Mouse (Mus musculus) hindbrain, embryonic 15.5 days (tissue): ENCODE measurements around the gene Tbp. TPM values are rescaled to one million over a fixed set of nuclear protein-coding genes. Genes with fewer than 3 reads are reported as not detected.

Experiments used
- ATAC-seq: fragments of 200-750 bp; cut with Nextera tagmentation; 2 replicates; pipeline ENCODE4 v1.8.0; 2017; ENCODE audit warnings: low read depth, moderate number of reproducible peaks, moderate TSS enrichment; ENCODE audit not compliant: low FRiP score
- H3K27ac ChIP-seq: fragments of 300-500 bp; sonication (generic); replicated peaks from 2 replicates; pipeline ENCODE4 v1.5.1; 2015; ENCODE audit warnings: mild to moderate bottlenecking, inconsistent platforms
- H3K27me3 ChIP-seq: fragments of 300-500 bp; sonication (generic); 2 replicates; pipeline ENCODE4 v1.6.1; 2015; ENCODE audit warnings: control low read depth, inconsistent platforms
- H3K36me3 ChIP-seq: fragments of 300-500 bp; sonication (generic); 2 replicates; pipeline ENCODE4 v1.6.1; 2015; ENCODE audit warnings: control low read depth, inconsistent platforms
- H3K4me1 ChIP-seq: fragments of 300-500 bp; sonication (generic); replicated peaks from 2 replicates; pipeline ENCODE4 v1.6.1; 2015; ENCODE audit warnings: control low read depth, inconsistent platforms
- H3K4me2 ChIP-seq: fragments of 300-500 bp; sonication (generic); 2 replicates; pipeline ENCODE4 v1.6.1; 2015; ENCODE audit warnings: moderate library complexity, mild to moderate bottlenecking, inconsistent platforms
- H3K4me3 ChIP-seq: fragments of 300-500 bp; sonication (generic); 2 replicates; pipeline ENCODE4 v1.5.1; 2015; ENCODE audit warnings: mild to moderate bottlenecking, inconsistent platforms
- H3K9ac ChIP-seq: fragments of 300-500 bp; sonication (generic); 2 replicates; pipeline ENCODE4 v1.6.1; 2015; ENCODE audit warnings: inconsistent platforms
- H3K9me3 ChIP-seq: fragments of 300-500 bp; sonication (generic); 2 replicates; pipeline ENCODE4 v1.6.1; 2016; ENCODE audit warnings: control low read depth, inconsistent platforms
- WGBS: fragments of 180-500 bp; shearing (Covaris S2); methylation state at CpG from one replicate; pipeline ENCODE4 v1.1.7; 2015; 5-methylcytosine and 5-hydroxymethylcytosine counted together
- polyA plus RNA-seq: library from polyadenylated mRNA; unstranded; fragments of >200 nt; fragmentation: Nextera tagmentation; extraction: Ambion mirVana; gene quantifications from 2 replicates; pipeline ENCODE4 v1.2.1, GENCODE M21; 2015

The Tbp gene
- polyA plus RNA-seq, 1 experiment from 2014 or later, result 59.6 TPM

GRCm38 (mm10) chr17:15546440-15546839 is 46.8 kb downstream of the Tbp start:
- Histone ChIP-seq H3K4me2 (no peak overlapping the region), H3K9me3 (no peaks in the 10 kb centered on the region), H3K4me3 (no peak overlapping the region), H3K4me1 (no peaks in the 10 kb centered on the region), H3K36me3 (peaks cover 4% of the 10 kb centered on the region; the same call in 1 of the 2 replicates), H3K27me3 (no peaks in the 10 kb centered on the region), H3K9ac (no peak overlapping the region), H3K27ac (no peak overlapping the region)
- 73% methylated on average over 4 of the region's 4 CpGs for WGBS
- ATAC-seq, result no peak

- Histone ChIP-seq H3K4me3 (no peak overlapping the region), H3K27me3 (no peaks in the 10 kb centered on the region), H3K9ac (no peak overlapping the region), H3K4me1 (no peaks in the 10 kb centered on the region), H3K27ac (no peak overlapping the region), H3K9me3 (no peaks in the 10 kb centered on the region), H3K36me3 (peaks cover 4% of the 10 kb centered on the region; the same call in 1 of the 2 replicates), H3K4me2 (no peak overlapping the region)
- WGBS, result 43% methylated on average over 1 of the region's 1 CpGs
- ATAC-seq, result no peak
Observed at GRCm38 (mm10) chr17:15549713-15550112, 50.0 kb downstream of the Tbp start.

GRCm38 (mm10) chr17:15559946-15560345 is 60.3 kb downstream of the Tbp start:
- Histone ChIP-seq H3K36me3 (no peaks in the 10 kb centered on the region), H3K4me3 (no peak overlapping the region), H3K9ac (no peak overlapping the region), H3K4me2 (no peak overlapping the region), H3K4me1 (peaks cover 2% of the 10 kb centered on the region; the same call in 1 of the 2 replicates), H3K27me3 (no peaks in the 10 kb centered on the region), H3K27ac (no peak overlapping the region), H3K9me3 (no peaks in the 10 kb centered on the region)
- no peak for ATAC-seq
- 90% methylated on average over 2 of the region's 2 CpGs for WGBS

- no peaks in the 10 kb centered on the region for H3K9me3 ChIP-seq
- peak within 1 kb of the TSS; percentile 68 for H3K4me3 ChIP-seq
- ATAC-seq, result peak; percentile 99
- peak within 1 kb of the TSS; percentile 72 for H3K9ac ChIP-seq
- H3K27ac ChIP-seq, result peak within 1 kb of the TSS; percentile 94
- WGBS, result under 1% methylated on average over 43 of the region's 43 CpGs
- no peaks in the 10 kb centered on the region for H3K27me3 ChIP-seq
- no peaks in the 10 kb centered on the region for H3K36me3 ChIP-seq
- peaks cover 3% of the 10 kb centered on the region; the same call in 1 of the 2 replicates for H3K4me1 ChIP-seq
- H3K4me2 ChIP-seq, result peak within 1 kb of the TSS; percentile 74
Observed at GRCm38 (mm10) chr17:15564014-15564927, 64.6 kb downstream of the Tbp start, which contains the start of gene Prdm9. Gene Prdm9, minus strand, starts transcription at chr17:15564354.

GRCm38 (mm10) chr17:15564928-15565300 is 65.2 kb downstream of the Tbp start:
- H3K9ac ChIP-seq, result peak overlapping the region; percentile 72
- H3K36me3 ChIP-seq, result no peaks in the 10 kb centered on the region
- H3K9me3 ChIP-seq, result no peaks in the 10 kb centered on the region
- peaks cover 3% of the 10 kb centered on the region; the same call in 1 of the 2 replicates for H3K4me1 ChIP-seq
- no peak for ATAC-seq
- no peaks in the 10 kb centered on the region for H3K27me3 ChIP-seq
- H3K4me2 ChIP-seq, result peak overlapping the region; percentile 74
- peak overlapping the region; percentile 68 for H3K4me3 ChIP-seq
- peak overlapping the region; percentile 94 for H3K27ac ChIP-seq
- 39% methylated on average over 12 of the region's 12 CpGs for WGBS

GRCm38 (mm10) chr17:15566908-15567307 is 67.2 kb downstream of the Tbp start:
- Histone ChIP-seq H3K9ac (no peak overlapping the region), H3K4me2 (no peak overlapping the region), H3K4me1 (peaks cover 3% of the 10 kb centered on the region; the same call in 1 of the 2 replicates), H3K27me3 (no peaks in the 10 kb centered on the region), H3K36me3 (no peaks in the 10 kb centered on the region), H3K4me3 (no peak overlapping the region), H3K9me3 (no peaks in the 10 kb centered on the region), H3K27ac (no peak overlapping the region)
- no peak for ATAC-seq
- WGBS, result 72% methylated on average over 5 of the region's 5 CpGs

GRCm38 (mm10) chr17:15575056-15575455 is 75.4 kb downstream of the Tbp start:
- ATAC-seq, result no peak

GRCm38 (mm10) chr17:15577291-15577694 is 77.6 kb downstream of the Tbp start:
- no peaks in the 10 kb centered on the region for H3K9me3 ChIP-seq
- no peaks in the 10 kb centered on the region for H3K4me1 ChIP-seq
- H3K36me3 ChIP-seq, result no peaks in the 10 kb centered on the region
- 0 out of 2 replicates have a peak overlapping the region, but pooled peaks have one; percentile 19 for H3K9ac ChIP-seq
- H3K27ac ChIP-seq, result no peak overlapping the region
- WGBS, result 1% methylated on average over 32 of the region's 32 CpGs
- peaks cover 10% of the 10 kb centered on the region; the same call in 1 of the 2 replicates for H3K27me3 ChIP-seq
- ATAC-seq, result no peak
- peak overlapping the region; percentile 32 for H3K4me3 ChIP-seq
- peak overlapping the region; percentile 58 for H3K4me2 ChIP-seq

More at GRCm38 (mm10) chr17:15575056-15575455, 75.4 kb downstream of the Tbp start:
- Histone ChIP-seq H3K36me3 (no peaks in the 10 kb centered on the region), H3K9ac (no peak overlapping the region), H3K9me3 (no peaks in the 10 kb centered on the region), H3K4me1 (no peaks in the 10 kb centered on the region), H3K4me2 (no peak overlapping the region), H3K27me3 (peaks cover 10% of the 10 kb centered on the region; the same call in 1 of the 2 replicates), H3K27ac (no peak overlapping the region), H3K4me3 (no peak overlapping the region)
- WGBS, result 80% methylated on average over 1 of the region's 1 CpGs

Other genes with a start within 250 kb of the Tbp start
- gene Dll1, start 123.0 kb upstream of the Tbp start, polyA plus RNA-seq, result 18.2 and 21.4 TPM in 2 replicates
- gene Fam120b, start 103.7 kb upstream of the Tbp start, polyA plus RNA-seq, result 45.0 and 45.7 TPM in 2 replicates
- 229 and 241 TPM in 2 replicates for gene Psmb1, start 137 bp upstream of the Tbp start, polyA plus RNA-seq
- 58.2 TPM in 2 replicates for gene Pdcd2, start 27.4 kb downstream of the Tbp start, polyA plus RNA-seq
- 1.4 and 2.3 TPM in 2 replicates for gene Prdm9, start 64.5 kb downstream of the Tbp start, polyA plus RNA-seq
- gene Chd1, start 205.1 kb downstream of the Tbp start, polyA plus RNA-seq, result 16.6 and 18.0 TPM in 2 replicates